Mouse (Mus musculus) hindbrain, embryonic 15.5 days (tissue): ENCODE results near the gene Ccdc24. TPM values are rescaled to one million over a fixed set of nuclear protein-coding genes. Genes with fewer than 3 reads are reported as not detected.

Experiments used
- ATAC-seq: fragments of 200-750 bp; cut with Nextera tagmentation; 2 replicates; pipeline ENCODE4 v1.8.0; 2017; ENCODE audit warnings: low read depth, moderate number of reproducible peaks, moderate TSS enrichment; ENCODE audit not compliant: low FRiP score
- H3K27ac ChIP-seq: fragments of 300-500 bp; sonication (generic); replicated peaks from 2 replicates; pipeline ENCODE4 v1.5.1; 2015; ENCODE audit warnings: mild to moderate bottlenecking, inconsistent platforms
- H3K27me3 ChIP-seq: fragments of 300-500 bp; sonication (generic); 2 replicates; pipeline ENCODE4 v1.6.1; 2015; ENCODE audit warnings: control low read depth, inconsistent platforms
- H3K36me3 ChIP-seq: fragments of 300-500 bp; sonication (generic); 2 replicates; pipeline ENCODE4 v1.6.1; 2015; ENCODE audit warnings: control low read depth, inconsistent platforms
- H3K4me1 ChIP-seq: fragments of 300-500 bp; sonication (generic); replicated peaks from 2 replicates; pipeline ENCODE4 v1.6.1; 2015; ENCODE audit warnings: control low read depth, inconsistent platforms
- H3K4me2 ChIP-seq: fragments of 300-500 bp; sonication (generic); 2 replicates; pipeline ENCODE4 v1.6.1; 2015; ENCODE audit warnings: moderate library complexity, mild to moderate bottlenecking, inconsistent platforms
- H3K4me3 ChIP-seq: fragments of 300-500 bp; sonication (generic); 2 replicates; pipeline ENCODE4 v1.5.1; 2015; ENCODE audit warnings: mild to moderate bottlenecking, inconsistent platforms
- H3K9ac ChIP-seq: fragments of 300-500 bp; sonication (generic); 2 replicates; pipeline ENCODE4 v1.6.1; 2015; ENCODE audit warnings: inconsistent platforms
- H3K9me3 ChIP-seq: fragments of 300-500 bp; sonication (generic); 2 replicates; pipeline ENCODE4 v1.6.1; 2016; ENCODE audit warnings: control low read depth, inconsistent platforms
- WGBS: fragments of 180-500 bp; shearing (Covaris S2); methylation state at CpG from one replicate; pipeline ENCODE4 v1.1.7; 2015; 5-methylcytosine and 5-hydroxymethylcytosine counted together
- polyA plus RNA-seq: library from polyadenylated mRNA; unstranded; fragments of >200 nt; fragmentation: Nextera tagmentation; extraction: Ambion mirVana; gene quantifications from 2 replicates; pipeline ENCODE4 v1.2.1, GENCODE M21; 2015

The Ccdc24 gene
- polyA plus RNA-seq, 1 experiment from 2014 or later = 3.3 TPM

GRCm38 (mm10) chr4:117836204-117836767 lies 36.1 kb downstream of the Ccdc24 start:
- Histone ChIP-seq H3K9me3 (no peaks in the 10 kb centered on the region), H3K9ac (peak overlapping the region; percentile 80), H3K27ac (peak overlapping the region; percentile 91), H3K36me3 (no peaks in the 10 kb centered on the region), H3K27me3 (no peaks in the 10 kb centered on the region), H3K4me3 (peak overlapping the region; percentile 73), H3K4me2 (peak overlapping the region; percentile 85), H3K4me1 (peaks cover 15% of the 10 kb centered on the region)
- peak; percentile 92 for ATAC-seq
- under 1% methylated on average over 34 of the region's 48 CpGs for WGBS

GRCm38 (mm10) chr4:117835531-117836111 lies 36.7 kb downstream of the Ccdc24 start:
- Histone ChIP-seq H3K36me3 (no peaks in the 10 kb centered on the region), H3K9ac (peak overlapping the region; percentile 80), H3K4me3 (peak overlapping the region; percentile 73), H3K27ac (peak overlapping the region; percentile 91), H3K4me2 (peak overlapping the region; percentile 85), H3K9me3 (no peaks in the 10 kb centered on the region), H3K27me3 (no peaks in the 10 kb centered on the region), H3K4me1 (peaks cover 15% of the 10 kb centered on the region)
- peak; percentile 33 for ATAC-seq
- WGBS = under 1% methylated on average over 57 of the region's 60 CpGs

GRCm38 (mm10) chr4:117834845-117835530 lies 37.4 kb downstream of the Ccdc24 start:
- Histone ChIP-seq H3K4me2 (peak overlapping the region; percentile 85), H3K9ac (peak overlapping the region; percentile 80), H3K9me3 (no peaks in the 10 kb centered on the region), H3K27me3 (no peaks in the 10 kb centered on the region), H3K27ac (peak overlapping the region; percentile 91), H3K36me3 (no peaks in the 10 kb centered on the region), H3K4me1 (peaks cover 17% of the 10 kb centered on the region), H3K4me3 (peak overlapping the region; percentile 73)
- under 1% methylated on average over 34 of the region's 36 CpGs for WGBS
- peak; percentile 47 for ATAC-seq

GRCm38 (mm10) chr4:117834457-117834844 lies 37.9 kb downstream of the Ccdc24 start, which contains the start of gene Slc6a9:
TSS of gene Slc6a9 (plus strand) at chr4:117834506.
- 28% methylated on average over 3 of the region's 3 CpGs for WGBS
- H3K4me2 ChIP-seq = peak within 1 kb of the TSS; percentile 85
- no peaks in the 10 kb centered on the region for H3K36me3 ChIP-seq
- peaks cover 21% of the 10 kb centered on the region for H3K4me1 ChIP-seq
- peak within 1 kb of the TSS; percentile 80 for H3K9ac ChIP-seq
- no peaks in the 10 kb centered on the region for H3K27me3 ChIP-seq
- no peaks in the 10 kb centered on the region for H3K9me3 ChIP-seq
- H3K4me3 ChIP-seq = peak within 1 kb of the TSS; percentile 73
- H3K27ac ChIP-seq = peak within 1 kb of the TSS; percentile 91
- ATAC-seq = no peak

- Histone ChIP-seq H3K4me1 (peaks cover 21% of the 10 kb centered on the region), H3K4me3 (no peak overlapping the region), H3K27me3 (no peaks in the 10 kb centered on the region), H3K9ac (no peak overlapping the region), H3K9me3 (no peaks in the 10 kb centered on the region), H3K4me2 (no peak overlapping the region), H3K36me3 (no peaks in the 10 kb centered on the region), H3K27ac (no peak overlapping the region)
- WGBS = 83% methylated on average over 9 of the region's 9 CpGs
- no peak for ATAC-seq
Measured at GRCm38 (mm10) chr4:117831920-117832691, 40.3 kb downstream of the Ccdc24 start.

GRCm38 (mm10) chr4:117831499-117831898 lies 40.9 kb downstream of the Ccdc24 start:
- no peak for ATAC-seq
- Histone ChIP-seq H3K4me3 (no peak overlapping the region), H3K9ac (no peak overlapping the region), H3K27ac (no peak overlapping the region), H3K4me1 (peaks cover 17% of the 10 kb centered on the region), H3K36me3 (no peaks in the 10 kb centered on the region), H3K9me3 (no peaks in the 10 kb centered on the region), H3K4me2 (no peak overlapping the region), H3K27me3 (no peaks in the 10 kb centered on the region)
- 79% methylated on average over 2 of the region's 2 CpGs for WGBS

- Histone ChIP-seq H3K36me3 (no peaks in the 10 kb centered on the region), H3K9ac (no peak overlapping the region), H3K27me3 (no peaks in the 10 kb centered on the region), H3K4me3 (no peak overlapping the region), H3K4me2 (no peak overlapping the region), H3K9me3 (no peaks in the 10 kb centered on the region), H3K27ac (no peak overlapping the region), H3K4me1 (peaks cover 17% of the 10 kb centered on the region)
- no peak for ATAC-seq
- WGBS = 89% methylated on average over 9 of the region's 9 CpGs
Measured at GRCm38 (mm10) chr4:117830801-117831200, 41.6 kb downstream of the Ccdc24 start.

- H3K36me3 ChIP-seq = no peaks in the 10 kb centered on the region
- no peaks in the 10 kb centered on the region for H3K9me3 ChIP-seq
- H3K4me1 ChIP-seq = peaks cover 17% of the 10 kb centered on the region
- H3K4me3 ChIP-seq = no peak overlapping the region
- H3K27me3 ChIP-seq = no peaks in the 10 kb centered on the region
- 16% methylated on average over 5 of the region's 5 CpGs for WGBS
- no peak overlapping the region; the same call in 1 of the 2 replicates for H3K4me2 ChIP-seq
- ATAC-seq = peak; percentile 9; the same call in 1 of the 2 replicates
- no peak overlapping the region for H3K27ac ChIP-seq
- no peak overlapping the region for H3K9ac ChIP-seq
Measured at GRCm38 (mm10) chr4:117830124-117830551, 42.2 kb downstream of the Ccdc24 start.

GRCm38 (mm10) chr4:117829260-117830123 lies 42.9 kb downstream of the Ccdc24 start:
- peak; percentile 42; the same call in 1 of the 2 replicates for ATAC-seq
- H3K9ac ChIP-seq = no peak overlapping the region
- no peaks in the 10 kb centered on the region for H3K36me3 ChIP-seq
- 9% methylated on average over 12 of the region's 12 CpGs for WGBS
- no peaks in the 10 kb centered on the region for H3K27me3 ChIP-seq
- H3K4me3 ChIP-seq = no peak overlapping the region
- H3K4me2 ChIP-seq = no peak overlapping the region; the same call in 1 of the 2 replicates
- peaks cover 12% of the 10 kb centered on the region for H3K4me1 ChIP-seq
- no peak overlapping the region for H3K27ac ChIP-seq
- no peaks in the 10 kb centered on the region for H3K9me3 ChIP-seq

- Histone ChIP-seq H3K27ac (no peak overlapping the region), H3K36me3 (no peaks in the 10 kb centered on the region), H3K27me3 (no peaks in the 10 kb centered on the region), H3K4me2 (no peak overlapping the region), H3K9ac (no peak overlapping the region), H3K9me3 (no peaks in the 10 kb centered on the region), H3K4me1 (peaks cover 7% of the 10 kb centered on the region), H3K4me3 (no peak overlapping the region)
- WGBS = 73% methylated on average over 8 of the region's 8 CpGs
- no peak for ATAC-seq
Measured at GRCm38 (mm10) chr4:117828572-117829145, 43.7 kb downstream of the Ccdc24 start.

- no peaks in the 10 kb centered on the region for H3K36me3 ChIP-seq
- H3K27me3 ChIP-seq = no peaks in the 10 kb centered on the region
- no peaks in the 10 kb centered on the region for H3K9me3 ChIP-seq
- no peak overlapping the region for H3K27ac ChIP-seq
- 93% methylated on average over 10 of the region's 10 CpGs for WGBS
- no peak overlapping the region for H3K4me2 ChIP-seq
- no peak overlapping the region for H3K4me3 ChIP-seq
- H3K9ac ChIP-seq = no peak overlapping the region
- no peak for ATAC-seq
- no peaks in the 10 kb centered on the region for H3K4me1 ChIP-seq
Measured at GRCm38 (mm10) chr4:117818032-117818431, 54.3 kb downstream of the Ccdc24 start.
